Mouse (Mus musculus) spleen, adult 2 months (tissue): Measurements from ENCODE around the gene Fam13a.

Source experiments
- CTCF ChIP-seq: fragments of 200-500 bp; IDR thresholded peaks from 2 replicates; pipeline ENCODE4 v1.5.1; 2011; ENCODE audit warnings: mild to moderate bottlenecking, inconsistent platforms; ENCODE audit not compliant: insufficient read depth, insufficient read length, insufficient replicate concordance; ENCODE audit errors: extremely low read depth
- POLR2A ChIP-seq: fragments of 200-500 bp; IDR thresholded peaks from 2 replicates; pipeline ENCODE4 v1.6.1; 2011; ENCODE audit warnings: low read depth, low read length, inconsistent platforms

DNA sequence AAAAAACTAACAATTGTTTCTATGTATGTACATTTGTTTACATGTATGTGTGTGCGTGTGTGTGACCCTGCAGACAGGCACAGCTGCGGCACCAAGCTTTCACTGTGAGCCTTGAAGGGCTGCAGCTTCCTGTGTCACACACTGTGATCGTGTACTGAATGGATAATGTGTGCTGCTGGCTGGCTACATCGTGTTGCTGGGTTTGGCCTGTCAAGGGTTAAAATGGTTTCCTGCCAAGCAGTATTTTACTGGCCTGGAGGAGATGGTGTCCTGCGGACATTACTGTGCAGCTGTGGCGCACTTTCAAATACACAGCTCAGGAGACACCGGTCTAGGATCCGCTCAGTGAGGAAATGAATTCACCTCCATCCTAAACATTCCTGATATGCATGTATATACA, 121.2 kb downstream of the Fam13a start:
- TF ChIP-seq POLR2A: no peak
- no peak for TF ChIP-seq CTCF
